Mouse (Mus musculus) lung, adult 2 months (tissue): ENCODE data around the gene Usp2.

Experiments used
- CTCF ChIP-seq: fragments of 200-500 bp; IDR thresholded peaks from 2 replicates; pipeline ENCODE4 v1.5.1; 2011; ENCODE audit warnings: mild to moderate bottlenecking, low read length, control low read depth; ENCODE audit not compliant: insufficient read depth
- POLR2A ChIP-seq: fragments of 200-500 bp; IDR thresholded peaks from 2 replicates; pipeline ENCODE4 v1.6.1; 2011; ENCODE audit warnings: low read depth, mild to moderate bottlenecking, control low read depth, low read length, borderline replicate concordance; ENCODE audit errors: extremely low read depth

GRCm38 (mm10) chr9:44127351-44127801 lies 60.6 kb downstream of the Usp2 start:
- TF ChIP-seq POLR2A (no peak), CTCF (no peak)
